Mouse (Mus musculus): ENCODE results near the gene Vps51.

DNA sequence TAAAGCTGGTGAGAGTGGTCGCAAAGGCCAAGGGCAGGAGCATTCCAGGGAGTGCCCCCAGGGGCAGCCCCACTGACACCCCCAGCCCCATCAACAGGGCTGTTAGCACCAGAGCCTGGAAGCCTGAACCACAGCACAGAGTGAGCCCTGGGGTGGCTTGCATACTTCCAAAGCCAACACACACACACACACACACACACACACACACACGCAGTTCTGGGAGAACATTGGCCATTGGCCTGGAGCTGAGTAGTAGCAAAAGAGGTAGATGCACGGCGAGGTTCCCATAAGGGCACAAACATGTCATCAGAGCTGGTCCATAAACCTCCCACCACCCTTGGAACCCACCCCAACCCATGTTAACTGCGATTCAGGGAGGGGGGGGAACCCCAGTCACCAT, 10.5 kb downstream of the Vps51 start:
- TF ChIP-seq GATA1 (IDR thresholded peaks at IDR 0.05; ENCODE audit: low read length) = no peak
- TF ChIP-seq TAL1 (IDR thresholded peaks at IDR 0.05; ENCODE audit: low read length) = no peak

All from erythroblast, embryonic 14.5 days (primary cell).